Mouse (Mus musculus) ZHBTc4 (cell line): Measurements from ENCODE around the gene Ttc3.

ENCODE experiments used
- DNase-seq: peaks from one replicate; pipeline ENCODE4 v3.0.0-alpha.2; 2011; ENCODE audit warnings: low read depth, low spot score

The Ttc3 gene

DNA sequence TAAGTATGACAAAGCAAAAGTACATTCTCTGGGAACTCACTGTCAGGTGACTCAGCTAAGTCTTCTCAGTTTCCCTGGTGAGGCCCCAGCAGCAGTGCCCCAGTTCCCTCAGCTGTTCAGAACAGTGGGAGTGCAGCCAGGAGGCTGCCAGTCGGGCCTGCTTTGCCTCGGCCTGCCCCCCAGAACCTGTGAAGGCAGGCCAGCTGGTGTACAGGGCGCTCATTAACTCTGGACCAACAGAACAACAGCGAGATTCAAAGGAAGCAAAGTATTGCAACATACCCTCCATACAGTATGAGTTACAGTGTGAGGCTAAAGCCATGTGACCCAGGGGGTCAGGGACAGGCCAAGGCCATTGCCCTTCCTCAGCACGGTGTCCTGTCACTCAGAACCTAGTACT is 127.5 kb downstream of the Ttc3 start:
- DNase-seq, result no peak

GRCm38 (mm10) chr16:94504192-94504591 is 133.8 kb downstream of the Ttc3 start:
- DNase-seq, result no peak

GRCm38 (mm10) chr16:94507071-94507470 is 136.7 kb downstream of the Ttc3 start:
- no peak for DNase-seq

- DNase-seq, result no peak
Measured at GRCm38 (mm10) chr16:94508769-94509168, 138.4 kb downstream of the Ttc3 start.

DNA sequence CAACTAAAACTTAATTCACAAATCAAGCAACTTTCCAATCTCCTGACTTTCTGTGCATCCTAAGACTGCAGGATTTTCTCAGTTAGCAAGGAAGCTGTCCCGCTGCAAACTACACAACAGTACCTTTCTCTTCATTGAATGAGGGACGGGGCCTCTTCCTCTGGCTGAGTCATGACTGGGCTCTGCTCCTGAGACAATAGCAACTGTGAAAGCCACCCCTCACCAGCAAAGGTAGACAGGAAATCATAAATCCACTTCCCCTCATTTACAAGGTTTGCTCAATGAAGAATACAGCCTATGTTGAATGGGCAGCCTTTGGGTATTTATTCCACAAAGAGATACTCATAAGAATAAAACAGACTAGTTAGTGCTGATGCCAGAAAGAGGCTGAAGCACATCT is 139.6 kb downstream of the Ttc3 start:
- DNase-seq, result no peak

DNA sequence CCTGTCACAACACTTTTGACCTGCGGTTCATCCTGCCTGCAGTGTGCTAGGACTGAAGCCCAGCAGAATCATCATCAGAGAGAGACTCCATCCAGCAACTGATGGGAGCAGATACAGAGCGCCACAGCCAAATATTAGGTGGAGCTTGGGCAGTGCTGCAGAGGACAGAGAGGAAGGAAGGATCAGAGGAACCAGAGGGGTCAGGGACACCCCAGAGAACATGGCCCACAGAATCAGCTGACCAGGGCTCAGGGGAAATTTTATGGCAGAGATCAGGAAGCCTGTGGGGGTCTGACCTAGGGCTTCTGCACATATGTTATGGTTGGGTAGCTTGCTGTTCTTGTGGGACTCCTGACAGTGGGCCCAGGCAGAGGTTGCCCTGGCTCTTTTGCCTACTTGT is 147.2 kb downstream of the Ttc3 start:
- no peak for DNase-seq
